Mouse (Mus musculus) lung, embryonic 14.5 days (tissue): ENCODE measurements at regions not wholly inside any gene's neighbourhood (a gene's known extent, or its start where the extent isn't known, plus 50 kb on each side); places are given as distances from the start of the nearest gene placed in this dataset.
A peak's percentile ranks its signal among the peaks of the same experiment; 100 is the strongest.

Experiments used
- ATAC-seq: fragments of 200-750 bp; cut with Nextera tagmentation; 2 replicates; pipeline ENCODE4 v1.8.0; 2017; ENCODE audit warnings: mild to moderate bottlenecking, moderate TSS enrichment, moderate library complexity; ENCODE audit not compliant: insufficient read depth
- DNase-seq: peaks from one replicate; pipeline ENCODE4 v3.0.0-alpha.2; 2015
- H3K27ac ChIP-seq: fragments of 300-500 bp; sonication (generic); 2 replicates; pipeline ENCODE4 v1.5.1; 2014; ENCODE audit warnings: low read depth, mild to moderate bottlenecking, moderate library complexity
- H3K27me3 ChIP-seq: fragments of 300-500 bp; sonication (generic); 2 replicates; pipeline ENCODE4 v1.6.1; 2014; ENCODE audit warnings: low read length, control low read depth; ENCODE audit not compliant: insufficient read depth
- H3K36me3 ChIP-seq: fragments of 300-500 bp; sonication (generic); 2 replicates; pipeline ENCODE4 v1.6.1; 2014; ENCODE audit warnings: control low read depth; ENCODE audit not compliant: insufficient read depth
- H3K4me1 ChIP-seq: fragments of 300-500 bp; sonication (generic); 2 replicates; pipeline ENCODE4 v1.6.1; 2014; ENCODE audit warnings: antibody characterized with exemption, control low read depth; ENCODE audit not compliant: insufficient read depth
- H3K4me2 ChIP-seq: fragments of 300-500 bp; sonication (generic); 2 replicates; pipeline ENCODE4 v1.6.1; 2014; ENCODE audit warnings: mild to moderate bottlenecking
- H3K4me3 ChIP-seq: fragments of 300-500 bp; sonication (generic); 2 replicates; pipeline ENCODE4 v1.5.1; 2014; ENCODE audit warnings: low read depth, low read length
- H3K9ac ChIP-seq: fragments of 300-500 bp; sonication (generic); 2 replicates; pipeline ENCODE4 v1.6.1; 2014
- H3K9me3 ChIP-seq: fragments of 300-500 bp; sonication (generic); 2 replicates; pipeline ENCODE4 v1.6.1; 2016; ENCODE audit warnings: low read depth, low read length, control low read depth
- CTCF ChIP-seq: IDR thresholded peaks from 2 replicates; pipeline ENCODE4 v1.5.1; 2016; ENCODE audit warnings: antibody characterized with exemption, low read depth
- WGBS: fragments of 180-500 bp; shearing (Covaris S2); extraction: QIAGEN DNeasy Blood & Tissue Kit; methylation state at CpG from one replicate; pipeline ENCODE4 v1.1.7; 2014; 5-methylcytosine and 5-hydroxymethylcytosine counted together

GRCm38 (mm10) chr3:53965142-53965541 is 101.5 kb upstream of the Ufm1 start:
- H3K36me3 ChIP-seq, result no peaks in the 10 kb centered on the region
- H3K4me1 ChIP-seq, result no peaks in the 10 kb centered on the region
- no peak overlapping the region for H3K27ac ChIP-seq
- no peaks in the 10 kb centered on the region for H3K27me3 ChIP-seq
- ATAC-seq, result no peak
- H3K4me2 ChIP-seq, result no peak overlapping the region
- H3K9me3 ChIP-seq, result no peaks in the 10 kb centered on the region
- H3K4me3 ChIP-seq, result no peak overlapping the region
- 49% methylated on average over 5 of the region's 5 CpGs for WGBS
- peak; percentile 9 for DNase-seq
- H3K9ac ChIP-seq, result no peak overlapping the region
- TF ChIP-seq CTCF, result no peak

- ATAC-seq (no peak), DNase-seq (no peak)
- no peak overlapping the region for H3K27ac ChIP-seq
- no peaks in the 10 kb centered on the region for H3K27me3 ChIP-seq
- H3K4me3 ChIP-seq, result no peak overlapping the region
- 89% methylated on average over 2 of the region's 2 CpGs for WGBS
- H3K9me3 ChIP-seq, result no peaks in the 10 kb centered on the region
- no peak overlapping the region for H3K4me2 ChIP-seq
- no peak overlapping the region for H3K9ac ChIP-seq
- H3K36me3 ChIP-seq, result no peaks in the 10 kb centered on the region
- no peak for TF ChIP-seq CTCF
- no peaks in the 10 kb centered on the region for H3K4me1 ChIP-seq
These were observed 90.2 kb upstream of the Ufm1 start for GRCm38 (mm10) chr3:53953801-53954200.

DNA sequence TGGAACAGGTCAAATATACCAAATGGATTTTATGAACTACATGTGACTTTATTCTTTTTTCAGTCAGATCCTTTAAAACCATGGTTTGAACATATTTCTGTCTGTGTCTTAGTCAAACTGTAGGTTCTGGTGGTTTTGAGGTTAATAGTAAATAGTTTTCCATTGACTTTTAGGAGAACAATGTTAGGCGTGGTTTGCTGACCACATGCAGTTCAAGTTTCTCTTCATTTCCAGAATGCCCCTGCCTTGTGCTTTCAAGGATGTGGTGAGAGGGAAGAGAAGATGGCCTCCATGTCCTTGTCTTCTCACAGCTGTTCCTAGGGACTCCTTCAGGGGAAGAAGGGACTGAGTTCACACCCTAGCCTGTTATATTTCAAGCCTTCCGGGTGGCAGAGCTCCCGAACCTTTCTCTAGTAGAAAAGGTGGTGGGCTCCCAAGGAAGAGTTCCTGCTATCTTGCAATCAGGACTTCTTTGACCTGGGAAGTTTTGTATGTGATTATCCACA is 76.1 kb upstream of the Ufm1 start:
- Histone ChIP-seq H3K27me3 (no peaks in the 10 kb centered on the region), H3K9me3 (no peaks in the 10 kb centered on the region), H3K4me1 (no peaks in the 10 kb centered on the region), H3K36me3 (no peaks in the 10 kb centered on the region), H3K4me3 (no peak overlapping the region), H3K9ac (no peak overlapping the region), H3K4me2 (no peak overlapping the region), H3K27ac (no peak overlapping the region)
- TF ChIP-seq CTCF, result no peak
- DNase-seq, result no peak
- WGBS, result 73% methylated on average over 3 of the region's 3 CpGs
- no peak for ATAC-seq

DNA sequence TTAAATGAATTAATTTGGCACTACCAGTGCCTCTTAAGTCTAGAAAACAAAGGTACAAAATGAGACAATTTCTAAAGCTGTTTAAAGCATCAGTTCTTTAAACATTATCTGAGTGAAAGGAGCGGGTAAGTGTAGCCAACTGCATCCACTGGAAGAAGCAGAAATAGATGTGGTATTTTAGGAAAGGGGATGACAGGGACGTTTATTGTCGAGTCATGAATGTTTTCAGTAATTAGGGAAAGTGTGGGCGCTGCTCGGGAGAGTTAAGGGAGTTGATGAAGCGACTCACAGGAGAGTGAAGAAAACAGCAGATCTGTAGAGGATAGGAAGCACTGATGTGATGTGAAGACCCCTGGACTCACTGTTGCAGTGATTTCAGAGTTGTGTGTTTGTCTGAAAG is 68.1 kb upstream of the Ufm1 start:
- 73% methylated on average over 6 of the region's 6 CpGs for WGBS
- no peak for DNase-seq
- Histone ChIP-seq H3K9me3 (no peaks in the 10 kb centered on the region), H3K4me3 (no peak overlapping the region), H3K9ac (no peak overlapping the region), H3K4me2 (no peak overlapping the region), H3K4me1 (peaks cover 4% of the 10 kb centered on the region; the same call in 1 of the 2 replicates), H3K27me3 (no peaks in the 10 kb centered on the region), H3K36me3 (no peaks in the 10 kb centered on the region), H3K27ac (no peak overlapping the region)
- no peak for ATAC-seq
- no peak for TF ChIP-seq CTCF

- Histone ChIP-seq H3K27me3 (no peaks in the 10 kb centered on the region), H3K36me3 (no peaks in the 10 kb centered on the region), H3K4me3 (no peak overlapping the region), H3K9me3 (no peaks in the 10 kb centered on the region), H3K4me1 (no peaks in the 10 kb centered on the region), H3K27ac (no peak overlapping the region), H3K4me2 (no peak overlapping the region), H3K9ac (no peak overlapping the region)
- no peak for TF ChIP-seq CTCF
- WGBS, result 67% methylated on average over 2 of the region's 2 CpGs
- peak; percentile 40 for DNase-seq
- ATAC-seq, result peak; percentile 51; the same call in 1 of the 2 replicates
These were observed 56.3 kb upstream of the Ufm1 start for GRCm38 (mm10) chr3:53919941-53920340.

- Histone ChIP-seq H3K27ac (no peak overlapping the region), H3K9ac (no peak overlapping the region), H3K4me3 (no peak overlapping the region), H3K4me1 (no peaks in the 10 kb centered on the region), H3K9me3 (no peaks in the 10 kb centered on the region), H3K4me2 (no peak overlapping the region), H3K36me3 (no peaks in the 10 kb centered on the region), H3K27me3 (no peaks in the 10 kb centered on the region)
- 38% methylated on average over 3 of the region's 3 CpGs for WGBS
- TF ChIP-seq CTCF, result no peak
- ATAC-seq, result peak; percentile 94
- peak; percentile 91 for DNase-seq
These were observed 55.9 kb upstream of the Ufm1 start for GRCm38 (mm10) chr3:53919541-53919940.

DNA sequence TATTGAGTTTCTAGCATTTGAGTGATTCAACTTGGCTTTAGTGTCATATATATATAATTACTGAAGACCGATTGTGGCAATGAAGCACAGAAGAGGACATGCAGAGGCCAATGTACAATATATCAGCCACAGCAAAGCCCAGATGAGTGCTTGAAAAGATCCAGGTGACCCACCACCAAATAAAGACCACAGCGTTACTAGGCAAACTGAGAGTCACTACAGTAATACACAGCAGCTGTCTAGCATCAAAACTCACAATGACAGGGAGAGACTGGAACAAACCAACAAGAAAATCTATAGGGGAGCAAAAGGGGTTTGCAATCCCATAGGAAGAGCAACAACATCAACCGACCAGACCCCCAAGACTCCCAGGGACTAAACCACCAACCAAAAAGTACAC is 54.3 kb upstream of the Ufm1 start:
- 52% methylated on average over 3 of the region's 3 CpGs for WGBS
- no peak overlapping the region for H3K4me3 ChIP-seq
- no peaks in the 10 kb centered on the region for H3K4me1 ChIP-seq
- ATAC-seq (peak; percentile 52; the same call in 1 of the 2 replicates), DNase-seq (peak; percentile 59)
- no peak overlapping the region for H3K4me2 ChIP-seq
- H3K27me3 ChIP-seq, result no peaks in the 10 kb centered on the region
- no peak for TF ChIP-seq CTCF
- no peak overlapping the region for H3K9ac ChIP-seq
- no peak overlapping the region for H3K27ac ChIP-seq
- no peaks in the 10 kb centered on the region for H3K9me3 ChIP-seq
- no peaks in the 10 kb centered on the region for H3K36me3 ChIP-seq
